Mouse (Mus musculus): ENCODE results near the gene Myocd.

Myocd gene

DNA sequence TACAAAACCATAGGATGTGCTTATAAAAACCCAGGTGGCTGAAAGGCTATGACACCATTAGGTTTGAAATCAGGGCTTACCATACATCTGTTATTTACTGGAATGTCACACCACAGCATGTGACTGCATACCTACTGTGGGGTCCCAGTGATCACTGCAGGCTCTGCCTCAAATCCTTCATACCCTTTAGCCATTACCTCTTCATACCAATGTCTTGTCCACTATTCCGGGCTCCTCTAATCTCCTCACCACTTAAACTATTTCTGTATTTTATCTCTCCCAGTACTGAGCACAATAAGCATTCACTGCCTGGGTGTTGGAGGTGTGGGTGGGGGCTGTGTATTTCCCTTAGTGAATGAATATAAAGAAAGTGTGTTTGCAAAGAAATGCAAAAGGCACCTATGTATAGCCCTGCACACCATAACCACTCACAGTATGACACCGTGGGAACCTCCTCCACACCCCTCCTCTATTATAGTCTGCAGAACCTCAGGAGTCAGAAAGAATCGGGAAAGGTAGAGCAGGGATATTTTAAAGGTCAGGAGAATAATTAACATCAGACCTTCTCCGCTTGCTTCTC is 126.9 kb downstream of the Myocd start:
- no peak for DNase-seq (ENCODE audit: low spot score)

GRCm38 (mm10) chr11:65139030-65139429 is 130.8 kb downstream of the Myocd start:
- no peak for DNase-seq (ENCODE audit: low spot score)

GRCm38 (mm10) chr11:65137145-65137652 is 132.6 kb downstream of the Myocd start:
- DNase-seq (ENCODE audit: low spot score): no peak

DNA sequence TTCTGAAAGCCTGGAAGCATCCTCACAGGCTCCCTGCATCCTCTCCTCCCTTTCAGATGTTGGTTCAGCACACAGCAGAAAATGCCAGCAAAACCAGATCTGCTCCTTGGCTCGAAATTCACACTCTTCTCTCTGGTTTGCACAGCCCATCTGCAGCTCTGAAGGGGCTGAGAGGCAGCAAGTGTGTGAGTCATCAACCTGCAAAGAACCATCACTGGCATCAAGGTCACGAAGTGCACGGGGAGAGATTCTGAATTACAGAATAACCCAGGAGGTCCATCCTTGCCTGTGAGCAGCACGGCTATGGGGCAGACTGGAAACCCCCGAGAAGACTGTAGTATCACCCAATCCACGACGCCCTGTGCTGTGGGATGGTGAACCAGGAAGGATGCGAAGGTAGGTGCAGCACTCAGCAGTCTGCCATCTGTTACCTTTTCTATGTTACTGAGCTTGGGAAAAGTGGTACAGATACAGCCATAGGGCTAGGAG is 134.5 kb downstream of the Myocd start:
- no peak for DNase-seq (ENCODE audit: low spot score)

DNA sequence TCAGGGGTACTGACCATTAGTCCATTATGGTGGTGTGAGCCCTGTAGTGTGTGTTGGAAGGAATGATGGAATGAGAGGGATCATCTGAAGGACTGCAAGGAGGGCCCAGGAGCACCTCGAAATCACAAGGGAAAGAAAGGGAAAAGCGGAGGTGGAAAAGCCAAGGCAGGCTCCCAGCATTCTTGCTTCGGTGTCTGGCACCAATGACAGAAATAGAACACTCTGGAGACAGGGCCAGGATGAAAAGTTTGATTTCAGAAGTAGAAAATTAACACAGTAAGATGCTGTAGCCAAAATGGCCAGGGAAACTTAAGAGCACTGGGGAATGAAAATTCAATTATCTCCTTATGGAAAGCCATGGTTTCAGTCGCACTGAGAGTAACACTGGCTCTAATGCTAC is 136.1 kb downstream of the Myocd start:
- no peak for DNase-seq (ENCODE audit: low spot score)

- DNase-seq (ENCODE audit: low spot score): no peak
These were observed 140.7 kb downstream of the Myocd start for GRCm38 (mm10) chr11:65129110-65129509.

DNA sequence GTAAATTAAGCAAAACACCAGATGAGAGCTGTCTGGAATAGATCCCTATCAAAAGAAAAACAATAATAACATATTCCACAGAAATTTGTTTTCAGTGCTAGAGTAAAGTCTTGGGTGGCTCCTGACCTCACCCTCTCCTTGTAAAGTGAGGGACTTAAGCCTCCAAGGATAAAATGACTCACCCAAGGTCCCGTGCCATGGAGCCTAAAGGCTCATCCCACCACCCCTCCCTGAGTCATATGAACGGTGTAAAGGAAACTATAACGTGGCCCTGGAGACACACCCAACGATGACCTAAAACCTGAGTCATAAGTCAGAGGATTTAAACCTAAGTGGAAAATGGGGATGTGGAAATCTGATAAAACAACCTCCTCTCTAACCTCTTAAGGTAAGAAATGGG is 141.1 kb downstream of the Myocd start:
- no peak for DNase-seq (ENCODE audit: low spot score)

GRCm38 (mm10) chr11:65126566-65126965 is 143.2 kb downstream of the Myocd start:
- DNase-seq (ENCODE audit: low spot score): no peak
